Mouse (Mus musculus) layer of hippocampus, postnatal 36 days (tissue): ENCODE results near the gene Apmap. TPM values are rescaled to one million over a fixed set of nuclear protein-coding genes. Genes with fewer than 3 reads are reported as not detected.
A peak's percentile ranks its signal among the peaks of the same experiment; 100 is the strongest.
"Not testable (repeated sequence)": the region's sequence is repeated elsewhere in the genome, so short reads cannot be mapped to it uniquely, and the experiment has no call there.

Experiments
- DNase-seq, 2 experiments: peaks; one replicate each; pipeline ENCODE4 v3.0.0; 2022
- total RNA-seq, 2 experiments: library from RNA; stranded (reverse); gene quantifications; 2 replicates each; pipeline ENCODE4 v1.2.3; 2021

The Apmap gene
- total RNA-seq, 2 experiments from 2014 or later: 49.4 to 58.6 TPM

GRCm38 (mm10) chr2:150610097-150610496 lies 1.7 kb upstream of the Apmap start:
- DNase-seq: no peak

GRCm38 (mm10) chr2:150608872-150609560 lies 649 bp upstream of the Apmap start:
- DNase-seq: peak; percentile 11 to 58

GRCm38 (mm10) chr2:150607086-150607485 lies 1.3 kb downstream of the Apmap start:
- no peak for DNase-seq

GRCm38 (mm10) chr2:150604802-150605201 lies 3.6 kb downstream of the Apmap start:
- no peak for DNase-seq

GRCm38 (mm10) chr2:150602166-150602565 lies 6.2 kb downstream of the Apmap start:
- DNase-seq: no peak

- DNase-seq: no peak
These were observed 8.1 kb downstream of the Apmap start for GRCm38 (mm10) chr2:150600263-150600662.

- no peak for DNase-seq
These were observed 12.8 kb downstream of the Apmap start for GRCm38 (mm10) chr2:150595411-150596190.

- DNase-seq: no peak
These were observed 19.3 kb downstream of the Apmap start for GRCm38 (mm10) chr2:150589076-150589475.

GRCm38 (mm10) chr2:150579628-150580027 lies 28.7 kb downstream of the Apmap start:
- DNase-seq: no peak

- no peak for DNase-seq
These were observed 29.8 kb downstream of the Apmap start for GRCm38 (mm10) chr2:150578603-150579002.

GRCm38 (mm10) chr2:150576256-150576655 lies 32.1 kb downstream of the Apmap start:
- DNase-seq: no peak

- DNase-seq: no peak
These were observed 35.9 kb downstream of the Apmap start for GRCm38 (mm10) chr2:150572463-150572862.

- DNase-seq: no peak
These were observed 37.6 kb downstream of the Apmap start for GRCm38 (mm10) chr2:150570761-150571160.

GRCm38 (mm10) chr2:150569847-150570590 lies 38.3 kb downstream of the Apmap start, which contains the start of gene Cst7:
Gene Cst7, plus strand, starts transcription at chr2:150570415.
- no peak for DNase-seq

- DNase-seq: no peak
These were observed 41.3 kb downstream of the Apmap start for GRCm38 (mm10) chr2:150567051-150567450.

- DNase-seq: peak in 1 of 2 experiments; percentile 17
These were observed 49.8 kb downstream of the Apmap start for GRCm38 (mm10) chr2:150558568-150558967.

GRCm38 (mm10) chr2:150549576-150549975 lies 58.8 kb downstream of the Apmap start:
- DNase-seq: not testable (repeated sequence)

Other genes with a start within 250 kb of the Apmap start
- 1 to 10 TPM; 7.3 to 9.9 TPM for gene 3300002I08Rik, start 245.8 kb downstream of the Apmap start, total RNA-seq
- 10 to 100 TPM in 1 of 2 experiments, 1 to 10 TPM in 1; 9.1 to 10.3 TPM for gene Zfp442, start 157.1 kb downstream of the Apmap start, total RNA-seq
- gene Zfp345, start 123.5 kb downstream of the Apmap start, total RNA-seq: under 1 TPM; 0.15 to 0.28 TPM
- not detected for gene Cst7, start 38.2 kb downstream of the Apmap start, total RNA-seq
- gene Acss1, start 59.9 kb upstream of the Apmap start, total RNA-seq: 10 to 100 TPM; 22.7 to 29.9 TPM
- gene Vsx1, start 80.8 kb upstream of the Apmap start, total RNA-seq: under 1 TPM in 1 of 2 experiments, not detected in 1; 0.10 TPM
- 10 to 100 TPM; 66.2 to 67.6 TPM for gene Entpd6, start 140.5 kb upstream of the Apmap start, total RNA-seq
- gene Pygb, start 178.2 kb upstream of the Apmap start, total RNA-seq: 100 to 1,000 TPM; 196 to 204 TPM